Mouse (Mus musculus) megakaryocyte, embryonic 14.5 days (primary cell): Measurements from ENCODE around the gene Sim2. TPM values are rescaled to one million over a fixed set of nuclear protein-coding genes. Genes with fewer than 3 reads are reported as not detected.

ENCODE experiments used
- H3K27me3 ChIP-seq: replicated peaks from 2 replicates; pipeline ENCODE3; 2012; ENCODE audit warnings: inconsistent platforms
- H3K36me3 ChIP-seq: replicated peaks from 2 replicates; pipeline ENCODE3; 2012; ENCODE audit warnings: low read length, inconsistent platforms, mixed read lengths
- H3K4me1 ChIP-seq: 2 replicates; pipeline ENCODE4 v1.6.1; 2012; ENCODE audit warnings: inconsistent platforms
- H3K4me3 ChIP-seq: replicated peaks from 2 replicates; pipeline ENCODE3; 2012; ENCODE audit warnings: moderate library complexity, mild to moderate bottlenecking, inconsistent platforms
- H3K9me3 ChIP-seq: 2 replicates; pipeline ENCODE4 v1.6.1; 2012; ENCODE audit warnings: inconsistent platforms
- FLI1 ChIP-seq: IDR thresholded peaks from 2 replicates; pipeline ENCODE4 v1.6.1; 2012; ENCODE audit warnings: low read length, inconsistent platforms, mixed read lengths
- GATA1 ChIP-seq: IDR thresholded peaks from 3 replicates; pipeline ENCODE4 v1.6.1; 2012; ENCODE audit warnings: mixed read lengths, low read length, inconsistent platforms, borderline replicate concordance
- polyA plus RNA-seq: library from polyadenylated mRNA; stranded (reverse); fragments of >175 nt; gene quantifications from 2 replicates; pipeline ENCODE4 v1.2.3, GENCODE M21; 2012; ENCODE audit warnings: low replicate concordance; ENCODE audit not compliant: insufficient read depth

Gene Sim2
- polyA plus RNA-seq, 1 experiment: not detected

- no peak overlapping the region for H3K4me3 ChIP-seq
- no peaks in the 10 kb centered on the region for H3K36me3 ChIP-seq
- TF ChIP-seq FLI1 (no peak), GATA1 (no peak)
- H3K27me3 ChIP-seq: peaks cover 100% of the 10 kb centered on the region
- H3K4me1 ChIP-seq: peaks cover 19% of the 10 kb centered on the region
- peaks cover 11% of the 10 kb centered on the region for H3K9me3 ChIP-seq
These were observed 9.7 kb downstream of the Sim2 start for GRCm38 (mm10) chr16:94094251-94095108.

- Histone ChIP-seq H3K4me3 (no peak overlapping the region), H3K9me3 (peaks cover 11% of the 10 kb centered on the region), H3K27me3 (peaks cover 100% of the 10 kb centered on the region), H3K4me1 (peaks cover 19% of the 10 kb centered on the region), H3K36me3 (no peaks in the 10 kb centered on the region)
- TF ChIP-seq FLI1 (no peak), GATA1 (no peak)
These were observed 10.5 kb downstream of the Sim2 start for GRCm38 (mm10) chr16:94095109-94095822.

DNA sequence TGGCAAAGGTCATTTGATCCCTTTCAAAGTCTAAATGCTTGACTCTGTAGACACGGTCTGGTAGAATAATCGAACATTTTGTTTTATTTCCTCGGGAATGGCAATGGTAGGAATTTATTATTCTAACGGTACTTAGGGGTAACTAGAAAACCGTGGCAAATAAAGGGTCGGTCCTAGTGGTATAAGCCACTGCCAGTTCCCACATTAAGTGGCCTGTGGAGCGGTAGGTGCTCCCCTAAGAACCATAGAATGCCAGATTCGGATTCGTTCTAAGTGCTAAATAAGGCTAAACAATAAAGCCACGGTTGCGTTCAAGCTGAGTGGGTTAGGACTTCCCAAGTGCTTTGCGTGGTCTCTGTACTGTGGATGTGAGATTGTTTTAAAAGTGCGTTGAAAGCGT, 11.7 kb downstream of the Sim2 start:
- H3K4me3 ChIP-seq: no peak overlapping the region
- no peaks in the 10 kb centered on the region for H3K36me3 ChIP-seq
- peaks cover 11% of the 10 kb centered on the region for H3K9me3 ChIP-seq
- peaks cover 19% of the 10 kb centered on the region for H3K4me1 ChIP-seq
- no peak for TF ChIP-seq FLI1
- H3K27me3 ChIP-seq: peaks cover 97% of the 10 kb centered on the region

- TF ChIP-seq FLI1: no peak
- no peak for TF ChIP-seq GATA1
- Histone ChIP-seq H3K27me3 (peaks cover 90% of the 10 kb centered on the region), H3K4me3 (no peak overlapping the region), H3K9me3 (peaks cover 11% of the 10 kb centered on the region), H3K36me3 (no peaks in the 10 kb centered on the region), H3K4me1 (peaks cover 19% of the 10 kb centered on the region)
These were observed 13.2 kb downstream of the Sim2 start for GRCm38 (mm10) chr16:94097724-94098455.

- TF ChIP-seq GATA1 (no peak), FLI1 (no peak)
- peaks cover 75% of the 10 kb centered on the region for H3K27me3 ChIP-seq
- no peaks in the 10 kb centered on the region for H3K4me1 ChIP-seq
These were observed 28.4 kb downstream of the Sim2 start for GRCm38 (mm10) chr16:94113160-94113559.

DNA sequence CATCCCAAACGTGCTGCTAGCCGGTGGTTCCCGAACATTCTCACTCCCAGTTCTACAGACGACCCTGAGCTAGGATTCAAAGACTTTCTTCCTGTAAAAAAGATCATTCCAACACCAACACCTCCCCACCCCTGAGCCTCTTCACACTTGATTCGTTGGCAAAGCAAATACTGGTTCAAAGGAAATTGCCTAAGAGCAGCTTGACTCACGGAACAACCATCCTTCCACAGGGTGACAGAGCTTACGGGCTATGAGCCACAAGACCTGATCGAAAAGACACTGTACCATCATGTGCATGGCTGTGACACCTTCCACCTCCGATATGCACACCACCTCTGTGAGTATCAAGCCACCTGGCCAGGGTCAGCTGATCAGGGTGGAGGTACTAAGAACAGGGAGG, 30.0 kb downstream of the Sim2 start:
- Histone ChIP-seq H3K9me3 (peaks cover 3% of the 10 kb centered on the region; the same call in 1 of the 2 replicates), H3K27me3 (peaks cover 75% of the 10 kb centered on the region), H3K4me1 (no peaks in the 10 kb centered on the region), H3K4me3 (no peak overlapping the region), H3K36me3 (no peaks in the 10 kb centered on the region)
- TF ChIP-seq GATA1: no peak
- TF ChIP-seq FLI1: no peak

More at GRCm38 (mm10) chr16:94113160-94113559, 28.4 kb downstream of the Sim2 start:
- Histone ChIP-seq H3K9me3 (peaks cover 3% of the 10 kb centered on the region; the same call in 1 of the 2 replicates), H3K36me3 (no peaks in the 10 kb centered on the region), H3K4me3 (no peak overlapping the region)

DNA sequence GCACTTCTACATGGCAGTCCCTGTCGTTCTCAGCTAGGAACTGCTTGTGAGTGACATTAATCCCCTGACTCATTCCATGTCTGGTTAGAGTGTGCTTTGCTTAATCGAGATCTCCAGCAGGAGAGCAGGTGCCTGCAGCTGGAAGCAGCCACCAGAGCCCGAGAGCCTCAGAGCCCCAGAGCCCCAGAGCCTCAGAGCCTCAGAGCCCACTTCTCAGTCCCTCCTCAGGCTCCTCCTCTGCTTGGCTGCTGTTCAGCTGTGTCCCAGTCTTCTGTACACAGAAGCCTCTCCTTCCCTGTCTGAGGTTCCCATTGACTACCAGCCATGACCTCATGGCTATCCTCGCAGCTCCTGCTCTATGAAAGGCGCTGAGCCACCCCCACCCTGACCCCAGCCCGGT, 32.6 kb downstream of the Sim2 start:
- Histone ChIP-seq H3K27me3 (peaks cover 78% of the 10 kb centered on the region), H3K4me1 (no peaks in the 10 kb centered on the region), H3K9me3 (no peaks in the 10 kb centered on the region), H3K36me3 (no peaks in the 10 kb centered on the region), H3K4me3 (no peak overlapping the region)
- TF ChIP-seq FLI1 (no peak), GATA1 (no peak)

GRCm38 (mm10) chr16:94118394-94118793, 33.7 kb downstream of the Sim2 start:
- Histone ChIP-seq H3K36me3 (no peaks in the 10 kb centered on the region), H3K9me3 (no peaks in the 10 kb centered on the region), H3K4me3 (no peak overlapping the region), H3K27me3 (peaks cover 78% of the 10 kb centered on the region), H3K4me1 (no peaks in the 10 kb centered on the region)
- no peak for TF ChIP-seq FLI1
- no peak for TF ChIP-seq GATA1

GRCm38 (mm10) chr16:94122347-94122746, 37.6 kb downstream of the Sim2 start:
- Histone ChIP-seq H3K27me3 (peaks cover 88% of the 10 kb centered on the region), H3K4me3 (no peak overlapping the region), H3K9me3 (no peaks in the 10 kb centered on the region), H3K4me1 (peaks cover 3% of the 10 kb centered on the region; the same call in 1 of the 2 replicates), H3K36me3 (no peaks in the 10 kb centered on the region)
- TF ChIP-seq GATA1 (no peak), FLI1 (no peak)

DNA sequence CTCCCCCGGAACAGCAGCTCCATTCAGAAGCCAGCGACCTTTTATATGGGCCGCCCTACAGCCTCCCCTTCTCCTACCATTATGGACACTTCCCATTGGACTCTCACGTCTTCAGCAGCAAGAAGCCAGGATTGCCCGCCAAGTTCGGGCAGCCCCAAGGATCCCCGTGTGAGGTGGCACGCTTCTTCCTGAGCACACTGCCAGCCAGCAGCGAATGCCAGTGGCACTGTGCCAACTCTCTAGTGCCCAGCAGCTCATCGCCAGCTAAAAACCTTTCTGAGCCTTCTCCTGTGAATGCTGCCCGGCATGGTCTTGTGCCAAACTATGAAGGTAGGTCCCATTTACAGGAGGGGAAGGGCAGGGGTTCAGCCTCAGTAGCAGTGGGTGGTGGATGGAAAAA, 38.5 kb downstream of the Sim2 start:
- Histone ChIP-seq H3K9me3 (no peaks in the 10 kb centered on the region), H3K4me1 (peaks cover 3% of the 10 kb centered on the region; the same call in 1 of the 2 replicates), H3K4me3 (no peak overlapping the region), H3K36me3 (no peaks in the 10 kb centered on the region), H3K27me3 (peaks cover 87% of the 10 kb centered on the region)
- no peak for TF ChIP-seq FLI1
